Mouse (Mus musculus) hindbrain, embryonic 13.5 days (tissue): ENCODE results near the gene Pde4b. TPM values are rescaled to one million over a fixed set of nuclear protein-coding genes. Genes with fewer than 3 reads are reported as not detected.

ENCODE experiments used
- ATAC-seq: fragments of 200-750 bp; cut with Nextera tagmentation; 2 replicates; pipeline ENCODE4 v1.8.0; 2017; ENCODE audit warnings: moderate TSS enrichment; ENCODE audit not compliant: low FRiP score
- H3K27ac ChIP-seq: fragments of 300-500 bp; sonication (generic); 2 replicates; pipeline ENCODE4 v1.5.1; 2015; ENCODE audit warnings: inconsistent platforms, mild to moderate bottlenecking, moderate library complexity
- H3K27me3 ChIP-seq: fragments of 300-500 bp; sonication (generic); 2 replicates; pipeline ENCODE4 v1.6.1; 2015; ENCODE audit warnings: mild to moderate bottlenecking, inconsistent platforms
- H3K36me3 ChIP-seq: fragments of 300-500 bp; sonication (generic); 2 replicates; pipeline ENCODE4 v1.6.1; 2015; ENCODE audit warnings: mild to moderate bottlenecking, inconsistent platforms
- H3K4me1 ChIP-seq: fragments of 300-500 bp; sonication (generic); replicated peaks from 2 replicates; pipeline ENCODE4 v1.6.1; 2015; ENCODE audit warnings: inconsistent platforms
- H3K4me2 ChIP-seq: fragments of 300-500 bp; sonication (generic); 2 replicates; pipeline ENCODE4 v1.6.1; 2015; ENCODE audit warnings: inconsistent platforms, mild to moderate bottlenecking, moderate library complexity
- H3K4me3 ChIP-seq: fragments of 300-500 bp; sonication (generic); 2 replicates; pipeline ENCODE4 v1.5.1; 2015; ENCODE audit warnings: mild to moderate bottlenecking, inconsistent platforms
- H3K9ac ChIP-seq: fragments of 300-500 bp; sonication (generic); 2 replicates; pipeline ENCODE4 v1.6.1; 2015; ENCODE audit warnings: mild to moderate bottlenecking, inconsistent platforms
- H3K9me3 ChIP-seq: fragments of 300-500 bp; sonication (generic); 2 replicates; pipeline ENCODE4 v1.6.1; 2016; ENCODE audit warnings: inconsistent platforms
- WGBS: fragments of 180-500 bp; shearing (Covaris S2); methylation state at CpG from one replicate; pipeline ENCODE4 v1.1.7; 2015; 5-methylcytosine and 5-hydroxymethylcytosine counted together
- polyA plus RNA-seq: library from polyadenylated mRNA; unstranded; fragments of >200 nt; fragmentation: Nextera tagmentation; extraction: Ambion mirVana; gene quantifications from 2 replicates; pipeline ENCODE4 v1.2.1, GENCODE M21; 2015

The Pde4b gene
- polyA plus RNA-seq, 1 experiment from 2014 or later = 27.0 TPM

- no peak overlapping the region for H3K4me3 ChIP-seq
- 90% methylated on average over 6 of the region's 6 CpGs for WGBS
- ATAC-seq = no peak
Observed at GRCm38 (mm10) chr4:102106771-102107170, 19.4 kb downstream of the Pde4b start.

GRCm38 (mm10) chr4:102119454-102119853 is 32.1 kb downstream of the Pde4b start:
- no peaks in the 10 kb centered on the region for H3K9me3 ChIP-seq
- no peak overlapping the region for H3K4me3 ChIP-seq
- H3K9ac ChIP-seq = no peak overlapping the region
- no peaks in the 10 kb centered on the region for H3K27me3 ChIP-seq
- 95% methylated on average over 3 of the region's 3 CpGs for WGBS
- H3K36me3 ChIP-seq = no peaks in the 10 kb centered on the region
- H3K4me1 ChIP-seq = no peaks in the 10 kb centered on the region
- no peak overlapping the region for H3K27ac ChIP-seq
- H3K4me2 ChIP-seq = no peak overlapping the region
- ATAC-seq = no peak

More at GRCm38 (mm10) chr4:102106771-102107170, 19.4 kb downstream of the Pde4b start:
- Histone ChIP-seq H3K27me3 (no peaks in the 10 kb centered on the region), H3K9ac (no peak overlapping the region), H3K4me2 (no peak overlapping the region), H3K9me3 (no peaks in the 10 kb centered on the region), H3K27ac (no peak overlapping the region), H3K4me1 (no peaks in the 10 kb centered on the region), H3K36me3 (no peaks in the 10 kb centered on the region)

GRCm38 (mm10) chr4:102136366-102136849 is 49.1 kb downstream of the Pde4b start:
- H3K9me3 ChIP-seq = no peaks in the 10 kb centered on the region
- H3K36me3 ChIP-seq = no peaks in the 10 kb centered on the region
- H3K27me3 ChIP-seq = no peaks in the 10 kb centered on the region
- WGBS = 77% methylated on average over 3 of the region's 3 CpGs
- H3K4me2 ChIP-seq = no peak overlapping the region
- H3K4me3 ChIP-seq = no peak overlapping the region
- no peak overlapping the region for H3K27ac ChIP-seq
- no peak for ATAC-seq
- no peaks in the 10 kb centered on the region for H3K4me1 ChIP-seq
- no peak overlapping the region for H3K9ac ChIP-seq

- Histone ChIP-seq H3K9me3 (no peaks in the 10 kb centered on the region), H3K4me2 (no peak overlapping the region), H3K9ac (no peak overlapping the region), H3K4me1 (no peaks in the 10 kb centered on the region), H3K4me3 (no peak overlapping the region), H3K27me3 (no peaks in the 10 kb centered on the region), H3K36me3 (no peaks in the 10 kb centered on the region), H3K27ac (no peak overlapping the region)
- WGBS = 76% methylated on average over 4 of the region's 4 CpGs
- ATAC-seq = no peak
Observed at GRCm38 (mm10) chr4:102138346-102138745, 51.0 kb downstream of the Pde4b start.

GRCm38 (mm10) chr4:102141241-102141640 is 53.9 kb downstream of the Pde4b start:
- ATAC-seq = no peak
- Histone ChIP-seq H3K27ac (no peak overlapping the region), H3K9me3 (no peaks in the 10 kb centered on the region), H3K4me3 (no peak overlapping the region), H3K36me3 (no peaks in the 10 kb centered on the region), H3K27me3 (no peaks in the 10 kb centered on the region), H3K4me2 (no peak overlapping the region), H3K4me1 (no peaks in the 10 kb centered on the region), H3K9ac (no peak overlapping the region)
- 84% methylated on average over 3 of the region's 3 CpGs for WGBS

- no peaks in the 10 kb centered on the region for H3K9me3 ChIP-seq
- no peak overlapping the region for H3K4me2 ChIP-seq
- H3K27me3 ChIP-seq = no peaks in the 10 kb centered on the region
- no peak overlapping the region for H3K4me3 ChIP-seq
- no peak overlapping the region for H3K9ac ChIP-seq
- no peaks in the 10 kb centered on the region for H3K4me1 ChIP-seq
- no peak overlapping the region for H3K27ac ChIP-seq
- ATAC-seq = no peak
- 80% methylated on average over 4 of the region's 4 CpGs for WGBS
- no peaks in the 10 kb centered on the region for H3K36me3 ChIP-seq
Observed at GRCm38 (mm10) chr4:102148766-102149165, 61.4 kb downstream of the Pde4b start.

- Histone ChIP-seq H3K9me3 (no peaks in the 10 kb centered on the region), H3K4me3 (no peak overlapping the region), H3K4me2 (no peak overlapping the region), H3K36me3 (no peaks in the 10 kb centered on the region), H3K4me1 (no peaks in the 10 kb centered on the region), H3K9ac (no peak overlapping the region), H3K27me3 (no peaks in the 10 kb centered on the region), H3K27ac (no peak overlapping the region)
- ATAC-seq = no peak
Observed at GRCm38 (mm10) chr4:102159178-102159577, 71.8 kb downstream of the Pde4b start.

- H3K27ac ChIP-seq = no peak overlapping the region
- H3K9ac ChIP-seq = no peak overlapping the region
- WGBS = 40% methylated on average over 3 of the region's 3 CpGs
- H3K4me1 ChIP-seq = peaks cover 4% of the 10 kb centered on the region; the same call in 1 of the 2 replicates
- H3K4me2 ChIP-seq = no peak overlapping the region
- no peak for ATAC-seq
- H3K4me3 ChIP-seq = no peak overlapping the region
- no peaks in the 10 kb centered on the region for H3K36me3 ChIP-seq
- no peaks in the 10 kb centered on the region for H3K9me3 ChIP-seq
- H3K27me3 ChIP-seq = no peaks in the 10 kb centered on the region
Observed at GRCm38 (mm10) chr4:102171636-102172035, 84.3 kb downstream of the Pde4b start.

GRCm38 (mm10) chr4:102172711-102173213 is 85.4 kb downstream of the Pde4b start:
- WGBS = 49% methylated on average over 7 of the region's 7 CpGs
- no peaks in the 10 kb centered on the region for H3K27me3 ChIP-seq
- H3K4me2 ChIP-seq = no peak overlapping the region
- H3K9me3 ChIP-seq = no peaks in the 10 kb centered on the region
- ATAC-seq = 0 out of 2 replicates have a peak, but pooled peaks have one; percentile 32
- H3K4me3 ChIP-seq = no peak overlapping the region
- no peak overlapping the region for H3K27ac ChIP-seq
- H3K9ac ChIP-seq = no peak overlapping the region
- no peaks in the 10 kb centered on the region for H3K36me3 ChIP-seq
- peaks cover 4% of the 10 kb centered on the region; the same call in 1 of the 2 replicates for H3K4me1 ChIP-seq

GRCm38 (mm10) chr4:102175985-102176384 is 88.6 kb downstream of the Pde4b start:
- ATAC-seq = no peak
- H3K4me2 ChIP-seq = no peak overlapping the region
- no peaks in the 10 kb centered on the region for H3K27me3 ChIP-seq
- whole genome bisulfite sequencing = 83% methylated on average over 2 of the region's 2 CpGs
- no peak overlapping the region for H3K4me3 ChIP-seq
- H3K4me1 ChIP-seq = peaks cover 4% of the 10 kb centered on the region; the same call in 1 of the 2 replicates
- no peak overlapping the region for H3K27ac ChIP-seq
- H3K9ac ChIP-seq = no peak overlapping the region
- no peaks in the 10 kb centered on the region for H3K9me3 ChIP-seq
- no peaks in the 10 kb centered on the region for H3K36me3 ChIP-seq

GRCm38 (mm10) chr4:102177258-102177657 is 89.9 kb downstream of the Pde4b start:
- Histone ChIP-seq H3K36me3 (no peaks in the 10 kb centered on the region), H3K4me1 (peaks cover 4% of the 10 kb centered on the region; the same call in 1 of the 2 replicates), H3K27me3 (no peaks in the 10 kb centered on the region), H3K9ac (no peak overlapping the region), H3K4me3 (no peak overlapping the region), H3K9me3 (no peaks in the 10 kb centered on the region), H3K4me2 (no peak overlapping the region), H3K27ac (no peak overlapping the region)
- no peak for ATAC-seq
- 90% methylated on average over 5 of the region's 5 CpGs for WGBS

- H3K4me2 ChIP-seq = no peak overlapping the region
- no peak overlapping the region for H3K4me3 ChIP-seq
- H3K27ac ChIP-seq = no peak overlapping the region
- peak; percentile 71; the same call in 1 of the 2 replicates for ATAC-seq
- no peaks in the 10 kb centered on the region for H3K27me3 ChIP-seq
- no peaks in the 10 kb centered on the region for H3K9me3 ChIP-seq
- WGBS = 57% methylated on average over 5 of the region's 5 CpGs
- H3K9ac ChIP-seq = no peak overlapping the region
- no peaks in the 10 kb centered on the region for H3K36me3 ChIP-seq
- peaks cover 6% of the 10 kb centered on the region; the same call in 1 of the 2 replicates for H3K4me1 ChIP-seq
Observed at GRCm38 (mm10) chr4:102186888-102187287, 99.5 kb downstream of the Pde4b start.

- WGBS = 74% methylated on average over 5 of the region's 5 CpGs
Observed at GRCm38 (mm10) chr4:102197707-102198106, 110.4 kb downstream of the Pde4b start.

More at GRCm38 (mm10) chr4:102197707-102198106, 110.4 kb downstream of the Pde4b start:
- Histone ChIP-seq H3K4me3 (no peak overlapping the region), H3K4me1 (no peaks in the 10 kb centered on the region), H3K36me3 (no peaks in the 10 kb centered on the region), H3K9me3 (no peaks in the 10 kb centered on the region), H3K9ac (no peak overlapping the region), H3K27me3 (no peaks in the 10 kb centered on the region), H3K27ac (no peak overlapping the region), H3K4me2 (no peak overlapping the region)
- no peak for ATAC-seq
